In the genomic region with DNA sequence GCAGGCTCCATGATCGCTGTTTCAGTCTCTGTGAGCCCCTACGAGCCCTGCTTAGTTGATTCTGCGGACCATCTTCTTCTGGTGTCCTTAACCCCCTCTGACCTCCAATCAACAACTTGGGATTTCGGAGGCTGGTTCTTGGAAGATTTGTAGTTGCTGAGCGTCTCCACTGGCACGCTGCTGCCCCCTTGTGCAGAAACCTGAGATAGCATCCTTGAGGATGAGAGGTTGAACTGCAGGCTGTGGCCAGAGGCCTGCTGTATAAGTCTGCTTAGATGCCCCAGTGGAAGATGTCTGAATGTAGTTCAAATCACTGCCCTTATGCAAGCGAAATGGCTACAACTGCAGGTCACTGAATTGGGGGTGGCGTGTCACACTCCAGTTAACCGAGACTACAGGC, we compare ENCODE assay signal across 7 mouse cellular contexts. TPM values are rescaled to one million over a fixed set of nuclear protein-coding genes. Genes with fewer than 3 reads are reported as not detected.
DNase-seq lines count a peak whose midpoint lies in the region; ATAC-seq and TF ChIP-seq lines count a peak whose summit lies in the region.

No protein-coding gene starts in this region.

- ATAC-seq in activated CD4-positive, CD25-positive, alpha-beta regulatory T cell, adult 4 months = peak; percentile 65
- peak; percentile 44 for ATAC-seq in hindbrain, embryonic 16.5 days
- peak; percentile 28; the same call in 1 of the 2 replicates for ATAC-seq in midbrain, embryonic 11.5 days (ENCODE audit: low FRiP score)

- TF ChIP-seq POLR2A in small intestine, adult 2 months (IDR thresholded peaks at IDR 0.05; ENCODE audit: low read depth, low read length) = no peak

- no peaks in the 10 kb centered on the region for H3K9me3 ChIP-seq in hindbrain, embryonic 16.5 days (ENCODE audit: control insufficient read depth, low read length)
- no peaks in the 10 kb centered on the region for H3K9me3 ChIP-seq in midbrain, embryonic 11.5 days (ENCODE audit: control insufficient read depth, low read length)

- no peak overlapping the region for H3K4me2 ChIP-seq in hindbrain, embryonic 16.5 days (ENCODE audit: low read length)
- no peak overlapping the region for H3K4me2 ChIP-seq in midbrain, embryonic 11.5 days

- H3K36me3 ChIP-seq in hindbrain, embryonic 16.5 days (ENCODE audit: control insufficient read depth, insufficient read depth, low read length) = no peaks in the 10 kb centered on the region
- H3K36me3 ChIP-seq in midbrain, embryonic 11.5 days (ENCODE audit: control insufficient read depth, insufficient read depth, low read length) = no peaks in the 10 kb centered on the region
- no peaks in the 10 kb centered on the region for H3K36me3 ChIP-seq in small intestine, adult 2 months (ENCODE audit: control insufficient read depth, insufficient read depth, low read length)

- H3K4me3 ChIP-seq in gastrocnemius, adult 2 months = peak overlapping the region; percentile 45
- no peak overlapping the region for H3K4me3 ChIP-seq in hindbrain, embryonic 16.5 days (ENCODE audit: low read length)
- H3K4me3 ChIP-seq in midbrain, embryonic 11.5 days (ENCODE audit: low read depth, low read length) = no peak overlapping the region
- no peak overlapping the region for H3K4me3 ChIP-seq in small intestine, adult 2 months (ENCODE audit: low read depth, low read length)

- TF ChIP-seq CTCF in gastrocnemius, adult 2 months (IDR thresholded peaks at IDR 0.05) = peak; percentile 95
- peak; percentile 95; the same call in 1 of the 2 replicates for TF ChIP-seq CTCF in small intestine, adult 2 months (IDR thresholded peaks at IDR 0.05; ENCODE audit: extremely low read depth, insufficient read length, insufficient replicate concordance, low read depth, low read length)

- H3K27me3 ChIP-seq in hindbrain, embryonic 16.5 days (replicated peaks; ENCODE audit: control insufficient read depth, insufficient read depth, low read length) = no peaks in the 10 kb centered on the region; the same call in 1 of the 2 replicates
- H3K27me3 ChIP-seq in midbrain, embryonic 11.5 days (ENCODE audit: control insufficient read depth, insufficient read depth, low read length) = no peaks in the 10 kb centered on the region
- H3K27me3 ChIP-seq in small intestine, adult 2 months (ENCODE audit: control insufficient read depth, insufficient read depth, low read length) = no peaks in the 10 kb centered on the region

- intact Hi-C loops in gastrocnemius, adult 2 months (cut with DNase I) = loop anchor here (2.0 kb wide), 1 partner anchor 218 kb away; no protein-coding TSS in a partner anchor

- H3K9ac ChIP-seq in hindbrain, embryonic 16.5 days (ENCODE audit: low read depth, low read length) = no peak overlapping the region
- H3K9ac ChIP-seq in midbrain, embryonic 11.5 days (ENCODE audit: low read length) = no peak overlapping the region

- no peak overlapping the region for H3K27ac ChIP-seq in gastrocnemius, adult 2 months
- H3K27ac ChIP-seq in hindbrain, embryonic 16.5 days (ENCODE audit: low read depth, low read length) = no peak overlapping the region
- no peak overlapping the region for H3K27ac ChIP-seq in midbrain, embryonic 11.5 days (ENCODE audit: low read depth, low read length)
- no peak overlapping the region for H3K27ac ChIP-seq in small intestine, adult 2 months (ENCODE audit: insufficient read depth, low read depth, low read length)

- 13% methylated on average over 9 of the region's 9 CpGs for WGBS in hindbrain, embryonic 16.5 days
- WGBS in midbrain, embryonic 11.5 days = 15% methylated on average over 9 of the region's 9 CpGs
- WGBS in small intestine, adult 2 months = 20% methylated on average over 9 of the region's 9 CpGs

- peaks cover 8% of the 10 kb centered on the region for H3K4me1 ChIP-seq in hindbrain, embryonic 16.5 days (ENCODE audit: control insufficient read depth, insufficient read depth, low read depth, low read length)
- peaks cover 5% of the 10 kb centered on the region for H3K4me1 ChIP-seq in midbrain, embryonic 11.5 days (ENCODE audit: control insufficient read depth, insufficient read depth, low read length)
- H3K4me1 ChIP-seq in small intestine, adult 2 months (ENCODE audit: control insufficient read depth, insufficient read depth, insufficient read length, low read length) = peaks cover 16% of the 10 kb centered on the region; the same call in 1 of the 2 replicates

- DNase-seq in cerebellum, postnatal 14 days = peak; percentile 95 to 98
- peak; percentile 86 for DNase-seq in gastrocnemius, adult 2 months
- peak; percentile 63 to 98 for DNase-seq in left cerebral cortex, adult 8-10 months (ENCODE audit: low spot score in 2 of 2)
- peak; percentile 99 for DNase-seq in midbrain, embryonic 11.5 days (ENCODE audit: low spot score, missing footprints)

RNA-seq across cellular contexts. Expression of a gene that starts 2.7 kb away (rescaled TPM):
- 1 to 10 TPM; 1.3 to 3.2 TPM for polyA plus RNA-seq in activated CD4-positive, CD25-positive, alpha-beta regulatory T cell, adult 4 months (2017; shearing (Covaris generic))
- not detected for total RNA-seq in gastrocnemius, adult 2 months (2021)
- 0.15 and 0.51 TPM in 2 replicates for polyA plus RNA-seq in hindbrain, embryonic 16.5 days (2015; fragmentation: Nextera tagmentation; extraction: Ambion mirVana)
- under 1 TPM in 3 of 4 experiments, not detected in 1; 0.72 to 0.84 (median 0.78) TPM for total RNA-seq in left cerebral cortex, adult 8-10 months (2022)
- 0.22 TPM in 1 of 2 replicates, not detected in the other for polyA plus RNA-seq in midbrain, embryonic 11.5 days (2014; fragmentation: Nextera tagmentation; extraction: Ambion mirVana)
- 2.7 and 5.8 TPM in 2 replicates for polyA plus RNA-seq in small intestine, adult 2 months (2012; rRNA removed)
